Mouse (Mus musculus) embryonic fibroblast, embryonic 13.5 days (primary cell): ENCODE results near the gene Il17d. TPM values are rescaled to one million over a fixed set of nuclear protein-coding genes. Genes with fewer than 3 reads are reported as not detected.

Experiments used
- H3K27ac ChIP-seq: 2 replicates; pipeline ENCODE4 v1.5.1; 2012; ENCODE audit warnings: low read length, control low read depth, inconsistent platforms; ENCODE audit not compliant: insufficient read depth
- H3K4me1 ChIP-seq: 2 replicates; pipeline ENCODE4 v1.6.1; 2011; ENCODE audit warnings: low read length; ENCODE audit not compliant: control insufficient read depth, insufficient read depth
- H3K4me3 ChIP-seq: 2 replicates; pipeline ENCODE4 v1.5.1; 2011; ENCODE audit warnings: mild to moderate bottlenecking, control low read depth, low read length; ENCODE audit not compliant: insufficient read depth
- CTCF ChIP-seq: IDR thresholded peaks from 2 replicates; pipeline ENCODE4 v1.5.1; 2011; ENCODE audit warnings: mild to moderate bottlenecking, control low read depth, low read length, moderate library complexity, borderline replicate concordance; ENCODE audit not compliant: insufficient read depth
- POLR2A ChIP-seq: IDR thresholded peaks from 2 replicates; pipeline ENCODE4 v1.6.1; 2011; ENCODE audit warnings: low read depth, mild to moderate bottlenecking, control low read depth, low read length, moderate library complexity
- polyA plus RNA-seq: library from polyadenylated mRNA; stranded (reverse); fragments of >200 nt; gene quantifications from 2 replicates; pipeline ENCODE4 v1.2.4, GENCODE M21; 2011; ENCODE audit warnings: low read depth; ENCODE audit not compliant: missing spikeins, insufficient read length

The Il17d gene
- polyA plus RNA-seq, 1 experiment: 3.5 TPM

GRCm38 (mm10) chr14:57523762-57524161 lies 815 bp upstream of the Il17d start:
- Histone ChIP-seq H3K27ac (no peak overlapping the region), H3K4me3 (no peak overlapping the region), H3K4me1 (no peaks in the 10 kb centered on the region)
- no peak for TF ChIP-seq CTCF
- TF ChIP-seq POLR2A: no peak

GRCm38 (mm10) chr14:57525388-57526049 lies 942 bp downstream of the Il17d start:
- no peaks in the 10 kb centered on the region for H3K4me1 ChIP-seq
- H3K4me3 ChIP-seq: peak overlapping the region; percentile 57
- no peak for TF ChIP-seq CTCF
- no peak for TF ChIP-seq POLR2A
- H3K27ac ChIP-seq: no peak overlapping the region

- TF ChIP-seq CTCF (no peak), POLR2A (no peak)
- Histone ChIP-seq H3K4me3 (peak overlapping the region; percentile 47), H3K4me1 (no peaks in the 10 kb centered on the region), H3K27ac (no peak overlapping the region)
Observed at GRCm38 (mm10) chr14:57526050-57526623, 1.6 kb downstream of the Il17d start.

- H3K4me1 ChIP-seq: no peaks in the 10 kb centered on the region
- H3K4me3 ChIP-seq: no peak overlapping the region
- TF ChIP-seq CTCF: no peak
- TF ChIP-seq POLR2A: no peak
- no peak overlapping the region for H3K27ac ChIP-seq
Observed at GRCm38 (mm10) chr14:57527122-57527521, 2.5 kb downstream of the Il17d start.

- Histone ChIP-seq H3K27ac (no peak overlapping the region), H3K4me1 (no peaks in the 10 kb centered on the region), H3K4me3 (no peak overlapping the region)
- TF ChIP-seq CTCF (no peak), POLR2A (no peak)
Observed at GRCm38 (mm10) chr14:57527598-57527997, 3.0 kb downstream of the Il17d start.

- H3K4me3 ChIP-seq: no peak overlapping the region
- no peak overlapping the region for H3K27ac ChIP-seq
- TF ChIP-seq CTCF: no peak
- no peak for TF ChIP-seq POLR2A
- H3K4me1 ChIP-seq: no peaks in the 10 kb centered on the region
Observed at GRCm38 (mm10) chr14:57529086-57529785, 4.7 kb downstream of the Il17d start.

GRCm38 (mm10) chr14:57529786-57530515 lies 5.4 kb downstream of the Il17d start:
- no peak for TF ChIP-seq CTCF
- TF ChIP-seq POLR2A: no peak
- Histone ChIP-seq H3K4me1 (peaks cover 2% of the 10 kb centered on the region; the same call in 1 of the 2 replicates), H3K4me3 (no peak overlapping the region)

GRCm38 (mm10) chr14:57532577-57532976 lies 8.0 kb downstream of the Il17d start:
- H3K4me3 ChIP-seq: no peak overlapping the region
- no peak overlapping the region for H3K27ac ChIP-seq
- peaks cover 2% of the 10 kb centered on the region; the same call in 1 of the 2 replicates for H3K4me1 ChIP-seq
- no peak for TF ChIP-seq CTCF
- TF ChIP-seq POLR2A: no peak

More at GRCm38 (mm10) chr14:57529786-57530515, 5.4 kb downstream of the Il17d start:
- H3K27ac ChIP-seq: no peak overlapping the region

GRCm38 (mm10) chr14:57533214-57533613 lies 8.6 kb downstream of the Il17d start:
- Histone ChIP-seq H3K4me1 (peaks cover 2% of the 10 kb centered on the region; the same call in 1 of the 2 replicates), H3K27ac (no peak overlapping the region), H3K4me3 (no peak overlapping the region)
- no peak for TF ChIP-seq POLR2A
- TF ChIP-seq CTCF: peak; percentile 67; the same call in 1 of the 2 replicates
